Mouse (Mus musculus): ENCODE results near the gene Fat3. TPM values are rescaled to one million over a fixed set of nuclear protein-coding genes. Genes with fewer than 3 reads are reported as not detected.

Fat3 gene
- polyA plus RNA-seq, 1 experiment from 2014 or later = 6.6 TPM

- Histone ChIP-seq H3K4me3 (ENCODE audit: low read length) (no peak overlapping the region), H3K27me3 (ENCODE audit: control insufficient read depth, insufficient read depth, low read length) (no peaks in the 10 kb centered on the region), H3K4me2 (replicated peaks; ENCODE audit: low read depth, low read length) (no peak overlapping the region), H3K27ac (ENCODE audit: low read depth, low read length) (no peak overlapping the region), H3K9ac (ENCODE audit: low read depth, low read length) (no peak overlapping the region), H3K4me1 (ENCODE audit: control insufficient read depth, insufficient read depth, low read length) (no peaks in the 10 kb centered on the region), H3K9me3 (ENCODE audit: control insufficient read depth, low read length) (no peaks in the 10 kb centered on the region), H3K36me3 (ENCODE audit: control insufficient read depth, insufficient read depth, low read length) (no peaks in the 10 kb centered on the region)
- ATAC-seq (ENCODE audit: low FRiP score, low TSS enrichment) = no peak
- WGBS = 74% methylated on average over 6 of the region's 6 CpGs
These were observed 102.1 kb downstream of the Fat3 start for GRCm38 (mm10) chr9:16398734-16399686.

GRCm38 (mm10) chr9:16389141-16389540 lies 111.9 kb downstream of the Fat3 start:
- Histone ChIP-seq H3K4me1 (ENCODE audit: control insufficient read depth, insufficient read depth, low read length) (no peaks in the 10 kb centered on the region), H3K27me3 (ENCODE audit: control insufficient read depth, insufficient read depth, low read length) (no peaks in the 10 kb centered on the region), H3K36me3 (ENCODE audit: control insufficient read depth, insufficient read depth, low read length) (no peaks in the 10 kb centered on the region), H3K9ac (ENCODE audit: low read depth, low read length) (no peak overlapping the region), H3K4me3 (ENCODE audit: low read length) (no peak overlapping the region), H3K27ac (ENCODE audit: low read depth, low read length) (no peak overlapping the region), H3K4me2 (replicated peaks; ENCODE audit: low read depth, low read length) (no peak overlapping the region), H3K9me3 (ENCODE audit: control insufficient read depth, low read length) (no peaks in the 10 kb centered on the region)
- WGBS = 23% methylated on average over 4 of the region's 4 CpGs
- no peak for ATAC-seq (ENCODE audit: low FRiP score, low TSS enrichment)

GRCm38 (mm10) chr9:16387527-16387926 lies 113.6 kb downstream of the Fat3 start:
- no peaks in the 10 kb centered on the region for H3K36me3 ChIP-seq (ENCODE audit: control insufficient read depth, insufficient read depth, low read length)
- no peak overlapping the region for H3K4me2 ChIP-seq (replicated peaks; ENCODE audit: low read depth, low read length)
- H3K27ac ChIP-seq (ENCODE audit: low read depth, low read length) = no peak overlapping the region
- ATAC-seq (ENCODE audit: low FRiP score, low TSS enrichment) = no peak
- H3K9me3 ChIP-seq (ENCODE audit: control insufficient read depth, low read length) = no peaks in the 10 kb centered on the region
- no peak overlapping the region for H3K4me3 ChIP-seq (ENCODE audit: low read length)
- H3K9ac ChIP-seq (ENCODE audit: low read depth, low read length) = no peak overlapping the region
- H3K4me1 ChIP-seq (ENCODE audit: control insufficient read depth, insufficient read depth, low read length) = no peaks in the 10 kb centered on the region
- no peaks in the 10 kb centered on the region for H3K27me3 ChIP-seq (ENCODE audit: control insufficient read depth, insufficient read depth, low read length)

- Histone ChIP-seq H3K4me1 (ENCODE audit: control insufficient read depth, insufficient read depth, low read length) (no peaks in the 10 kb centered on the region), H3K27me3 (ENCODE audit: control insufficient read depth, insufficient read depth, low read length) (no peaks in the 10 kb centered on the region), H3K9ac (ENCODE audit: low read depth, low read length) (no peak overlapping the region), H3K36me3 (ENCODE audit: control insufficient read depth, insufficient read depth, low read length) (no peaks in the 10 kb centered on the region), H3K4me3 (ENCODE audit: low read length) (no peak overlapping the region), H3K27ac (ENCODE audit: low read depth, low read length) (no peak overlapping the region), H3K4me2 (replicated peaks; ENCODE audit: low read depth, low read length) (no peak overlapping the region), H3K9me3 (ENCODE audit: control insufficient read depth, low read length) (no peaks in the 10 kb centered on the region)
- 88% methylated on average over 3 of the region's 3 CpGs for WGBS
- no peak for ATAC-seq (ENCODE audit: low FRiP score, low TSS enrichment)
These were observed 137.4 kb downstream of the Fat3 start for GRCm38 (mm10) chr9:16363713-16364112.

GRCm38 (mm10) chr9:16361811-16362210 lies 139.3 kb downstream of the Fat3 start:
- no peak overlapping the region for H3K9ac ChIP-seq (ENCODE audit: low read depth, low read length)
- H3K4me1 ChIP-seq (ENCODE audit: control insufficient read depth, insufficient read depth, low read length) = no peaks in the 10 kb centered on the region
- H3K4me2 ChIP-seq (replicated peaks; ENCODE audit: low read depth, low read length) = no peak overlapping the region
- no peaks in the 10 kb centered on the region for H3K9me3 ChIP-seq (ENCODE audit: control insufficient read depth, low read length)
- no peak for ATAC-seq (ENCODE audit: low FRiP score, low TSS enrichment)
- 26% methylated on average over 5 of the region's 5 CpGs for WGBS
- H3K27me3 ChIP-seq (ENCODE audit: control insufficient read depth, insufficient read depth, low read length) = no peaks in the 10 kb centered on the region
- no peak overlapping the region for H3K4me3 ChIP-seq (ENCODE audit: low read length)
- no peak overlapping the region for H3K27ac ChIP-seq (ENCODE audit: low read depth, low read length)
- H3K36me3 ChIP-seq (ENCODE audit: control insufficient read depth, insufficient read depth, low read length) = no peaks in the 10 kb centered on the region

GRCm38 (mm10) chr9:16356636-16357035 lies 144.4 kb downstream of the Fat3 start:
- 86% methylated on average over 4 of the region's 4 CpGs for WGBS
- Histone ChIP-seq H3K27me3 (ENCODE audit: control insufficient read depth, insufficient read depth, low read length) (no peaks in the 10 kb centered on the region), H3K9ac (ENCODE audit: low read depth, low read length) (no peak overlapping the region), H3K9me3 (ENCODE audit: control insufficient read depth, low read length) (no peaks in the 10 kb centered on the region), H3K4me2 (replicated peaks; ENCODE audit: low read depth, low read length) (no peak overlapping the region), H3K4me1 (ENCODE audit: control insufficient read depth, insufficient read depth, low read length) (no peaks in the 10 kb centered on the region), H3K4me3 (ENCODE audit: low read length) (no peak overlapping the region), H3K27ac (ENCODE audit: low read depth, low read length) (no peak overlapping the region), H3K36me3 (ENCODE audit: control insufficient read depth, insufficient read depth, low read length) (no peaks in the 10 kb centered on the region)
- no peak for ATAC-seq (ENCODE audit: low FRiP score, low TSS enrichment)

- no peak for ATAC-seq (ENCODE audit: low FRiP score, low TSS enrichment)
- H3K4me2 ChIP-seq (replicated peaks; ENCODE audit: low read depth, low read length) = no peak overlapping the region
- no peak overlapping the region for H3K9ac ChIP-seq (ENCODE audit: low read depth, low read length)
- no peak overlapping the region for H3K4me3 ChIP-seq (ENCODE audit: low read length)
- no peaks in the 10 kb centered on the region for H3K27me3 ChIP-seq (ENCODE audit: control insufficient read depth, insufficient read depth, low read length)
- H3K36me3 ChIP-seq (ENCODE audit: control insufficient read depth, insufficient read depth, low read length) = no peaks in the 10 kb centered on the region
- no peaks in the 10 kb centered on the region for H3K9me3 ChIP-seq (ENCODE audit: control insufficient read depth, low read length)
- no peak overlapping the region for H3K27ac ChIP-seq (ENCODE audit: low read depth, low read length)
- WGBS = 7% methylated on average over 1 of the region's 1 CpGs
- no peaks in the 10 kb centered on the region for H3K4me1 ChIP-seq (ENCODE audit: control insufficient read depth, insufficient read depth, low read length)
These were observed 146.2 kb downstream of the Fat3 start for GRCm38 (mm10) chr9:16354906-16355305.

GRCm38 (mm10) chr9:16353049-16353724 lies 147.9 kb downstream of the Fat3 start:
- Histone ChIP-seq H3K9ac (ENCODE audit: low read depth, low read length) (no peak overlapping the region), H3K4me1 (ENCODE audit: control insufficient read depth, insufficient read depth, low read length) (no peaks in the 10 kb centered on the region), H3K4me2 (replicated peaks; ENCODE audit: low read depth, low read length) (no peak overlapping the region), H3K36me3 (ENCODE audit: control insufficient read depth, insufficient read depth, low read length) (no peaks in the 10 kb centered on the region), H3K27ac (ENCODE audit: low read depth, low read length) (no peak overlapping the region), H3K4me3 (ENCODE audit: low read length) (no peak overlapping the region), H3K27me3 (ENCODE audit: control insufficient read depth, insufficient read depth, low read length) (no peaks in the 10 kb centered on the region), H3K9me3 (ENCODE audit: control insufficient read depth, low read length) (no peaks in the 10 kb centered on the region)
- WGBS = 34% methylated on average over 4 of the region's 4 CpGs
- ATAC-seq (ENCODE audit: low FRiP score, low TSS enrichment) = no peak

- H3K9ac ChIP-seq (ENCODE audit: low read depth, low read length) = no peak overlapping the region
- 49% methylated on average over 2 of the region's 4 CpGs for WGBS
- no peaks in the 10 kb centered on the region for H3K36me3 ChIP-seq (ENCODE audit: control insufficient read depth, insufficient read depth, low read length)
- no peak overlapping the region for H3K4me2 ChIP-seq (replicated peaks; ENCODE audit: low read depth, low read length)
- no peaks in the 10 kb centered on the region for H3K27me3 ChIP-seq (ENCODE audit: control insufficient read depth, insufficient read depth, low read length)
- ATAC-seq (ENCODE audit: low FRiP score, low TSS enrichment) = no peak
- no peak overlapping the region for H3K4me3 ChIP-seq (ENCODE audit: low read length)
- H3K27ac ChIP-seq (ENCODE audit: low read depth, low read length) = no peak overlapping the region
- H3K4me1 ChIP-seq (ENCODE audit: control insufficient read depth, insufficient read depth, low read length) = no peaks in the 10 kb centered on the region
- H3K9me3 ChIP-seq (ENCODE audit: control insufficient read depth, low read length) = no peaks in the 10 kb centered on the region
These were observed 148.5 kb downstream of the Fat3 start for GRCm38 (mm10) chr9:16352486-16353048.

Measured in kidney, embryonic 14.5 days (tissue).